8 mouse cellular contexts compared by ENCODE assay signal in genomic region chr9:113719063-113719462, GRCm38 (mm10). TPM values are rescaled to one million over a fixed set of nuclear protein-coding genes. Genes with fewer than 3 reads are reported as not detected.
DNase-seq lines count a peak whose midpoint lies in the region; ATAC-seq and TF ChIP-seq lines count a peak whose summit lies in the region.

No protein-coding gene starts in this region.

- TF ChIP-seq POLR2A in bone marrow, adult 2 months (IDR thresholded peaks at IDR 0.05; ENCODE audit: borderline replicate concordance, control insufficient read depth, low read depth, low read length) = no peak

- ATAC-seq in limb, embryonic 11.5 days (ENCODE audit: insufficient number of reproducible peaks, low FRiP score, low TSS enrichment, low read depth) = no peak
- ATAC-seq in hindbrain, postnatal 0 days = peak; percentile 74; the same call in 1 of the 2 replicates
- ATAC-seq in megakaryocyte, adult 5-6 weeks (ENCODE audit: poor library complexity, severe bottlenecking) = peak; percentile 74

- no peaks in the 10 kb centered on the region for H3K4me1 ChIP-seq in limb, embryonic 11.5 days (ENCODE audit: control insufficient read depth, insufficient read depth, low read length)
- H3K4me1 ChIP-seq in limb, embryonic 10.5 days = no peaks in the 10 kb centered on the region
- H3K4me1 ChIP-seq in bone marrow, adult 2 months (ENCODE audit: control insufficient read depth, insufficient read depth, low read length) = no peaks in the 10 kb centered on the region; the same call in 1 of the 2 replicates
- no peaks in the 10 kb centered on the region for H3K4me1 ChIP-seq in hindbrain, postnatal 0 days (ENCODE audit: insufficient read depth, low read length)

- no peak overlapping the region for H3K27ac ChIP-seq in limb, embryonic 11.5 days (replicated peaks; ENCODE audit: low read depth, low read length)
- H3K27ac ChIP-seq in limb, embryonic 10.5 days = no peak overlapping the region
- H3K27ac ChIP-seq in bone marrow, adult 2 months (ENCODE audit: control insufficient read depth, insufficient read depth, low read depth, low read length, poor library complexity) = no peak overlapping the region
- H3K27ac ChIP-seq in hindbrain, postnatal 0 days = peak overlapping the region; percentile 21; the same call in 1 of the 2 replicates

- H3K9ac ChIP-seq in limb, embryonic 11.5 days (ENCODE audit: low read length) = no peak overlapping the region
- H3K9ac ChIP-seq in hindbrain, postnatal 0 days (replicated peaks; ENCODE audit: low read length) = no peak overlapping the region

- H3K4me2 ChIP-seq in limb, embryonic 11.5 days (ENCODE audit: low read depth, severe bottlenecking) = no peak overlapping the region
- no peak overlapping the region for H3K4me2 ChIP-seq in hindbrain, postnatal 0 days (ENCODE audit: low read depth, low read length)

- H3K36me3 ChIP-seq in limb, embryonic 11.5 days (ENCODE audit: control insufficient read depth, insufficient read depth, low read length) = no peaks in the 10 kb centered on the region
- no peaks in the 10 kb centered on the region for H3K36me3 ChIP-seq in limb, embryonic 10.5 days
- H3K36me3 ChIP-seq in hindbrain, postnatal 0 days (ENCODE audit: insufficient read depth, low read length) = no peaks in the 10 kb centered on the region

- H3K27me3 ChIP-seq in limb, embryonic 11.5 days (ENCODE audit: control insufficient read depth, insufficient read depth, low read length) = no peaks in the 10 kb centered on the region
- no peaks in the 10 kb centered on the region for H3K27me3 ChIP-seq in limb, embryonic 10.5 days (ENCODE audit: low read depth, poor library complexity, severe bottlenecking)
- H3K27me3 ChIP-seq in hindbrain, postnatal 0 days (ENCODE audit: insufficient read depth, low read length) = no peaks in the 10 kb centered on the region

- no peak overlapping the region for H3K4me3 ChIP-seq in limb, embryonic 11.5 days (ENCODE audit: low read depth, low read length)
- no peak overlapping the region for H3K4me3 ChIP-seq in limb, embryonic 10.5 days
- no peak overlapping the region for H3K4me3 ChIP-seq in bone marrow, adult 2 months (replicated peaks; ENCODE audit: control insufficient read depth, low read depth, low read length)
- H3K4me3 ChIP-seq in hindbrain, postnatal 0 days (ENCODE audit: low read length) = no peak overlapping the region

- peak; percentile 44 for TF ChIP-seq CTCF in bone marrow, adult 2 months (IDR thresholded peaks at IDR 0.05; ENCODE audit: control insufficient read depth, insufficient read depth, low read length)
- peak; percentile 71 for TF ChIP-seq CTCF in hindbrain, postnatal 0 days (IDR thresholded peaks at IDR 0.05; ENCODE audit: low read depth)

- H3K9me3 ChIP-seq in limb, embryonic 11.5 days (ENCODE audit: control insufficient read depth, low read length) = no peaks in the 10 kb centered on the region
- H3K9me3 ChIP-seq in limb, embryonic 10.5 days (replicated peaks) = no peaks in the 10 kb centered on the region
- H3K9me3 ChIP-seq in hindbrain, postnatal 0 days (ENCODE audit: low read length) = no peaks in the 10 kb centered on the region

- DNase-seq in adrenal gland, adult (ENCODE audit: inconsistent age in 2 of 2, low spot score in 1 of 2) = peak; percentile 48 to 79
- no peak for DNase-seq in adrenal gland, postnatal 4 days (ENCODE audit: low spot score in 2 of 2)
- peak; percentile 36 for DNase-seq in limb, embryonic 11.5 days (ENCODE audit: low spot score)
- DNase-seq in limb, embryonic 10.5 days (ENCODE audit: low spot score) = no peak
- DNase-seq in hindbrain, postnatal 0 days (ENCODE audit: low spot score) = peak; percentile 55
- DNase-seq in urinary bladder, postnatal 4 days (ENCODE audit: low spot score in 2 of 2) = no peak

- WGBS in limb, embryonic 11.5 days = 47% methylated on average over 5 of the region's 5 CpGs
- 47% methylated on average over 5 of the region's 5 CpGs for WGBS in limb, embryonic 10.5 days
- WGBS in bone marrow, adult 2 months = 58% methylated on average over 5 of the region's 5 CpGs
- 29% methylated on average over 5 of the region's 5 CpGs for WGBS in hindbrain, postnatal 0 days

RNA-seq across cellular contexts. Expression of gene Pdcd6ip, which starts 11.0 kb away (rescaled TPM):
- total RNA-seq in adrenal gland, postnatal 4 days (2021) = 100 to 1,000 TPM; 126 to 142 TPM
- 55.6 and 56.2 TPM in 2 replicates for polyA plus RNA-seq in limb, embryonic 11.5 days (2014; fragmentation: Nextera tagmentation; extraction: Ambion mirVana)
- 58.8 and 59.2 TPM in 2 replicates for polyA plus RNA-seq in limb, embryonic 10.5 days (2016; fragmentation: Nextera tagmentation; extraction: Ambion mirVana)
- 25.0 and 26.6 TPM in 2 replicates for polyA plus RNA-seq in bone marrow, adult 2 months (2011; ENCODE audit: insufficient read depth, insufficient read length, low replicate concordance, missing spikeins)
- 21.2 and 33.0 TPM in 2 replicates for total RNA-seq in hindbrain, postnatal 0 days (2014; rRNA removed)
- polyA plus RNA-seq in hindbrain, postnatal 0 days (2015; fragmentation: Nextera tagmentation; extraction: Ambion mirVana) = 28.7 and 30.6 TPM in 2 replicates
- total RNA-seq in megakaryocyte, adult 5-6 weeks (2015) = 152 and 166 TPM in 2 replicates
- 114 and 129 TPM in 2 replicates for total RNA-seq in megakaryocyte, adult 5-6 weeks (2017)

RNA-seq across cellular contexts. Expression of gene Clasp2, which starts 22.2 kb away (rescaled TPM):
- 10 to 100 TPM; 95.4 TPM for total RNA-seq in adrenal gland, postnatal 4 days (2021)
- 29.6 and 34.5 TPM in 2 replicates for polyA plus RNA-seq in limb, embryonic 11.5 days (2014; fragmentation: Nextera tagmentation; extraction: Ambion mirVana)
- 29.5 and 31.7 TPM in 2 replicates for polyA plus RNA-seq in limb, embryonic 10.5 days (2016; fragmentation: Nextera tagmentation; extraction: Ambion mirVana)
- 12.5 and 16.8 TPM in 2 replicates for polyA plus RNA-seq in bone marrow, adult 2 months (2011; ENCODE audit: insufficient read depth, insufficient read length, low replicate concordance, missing spikeins)
- total RNA-seq in hindbrain, postnatal 0 days (2014; rRNA removed) = 242 and 250 TPM in 2 replicates
- polyA plus RNA-seq in hindbrain, postnatal 0 days (2015; fragmentation: Nextera tagmentation; extraction: Ambion mirVana) = 107 and 108 TPM in 2 replicates
- 32.2 and 36.0 TPM in 2 replicates for total RNA-seq in megakaryocyte, adult 5-6 weeks (2015)
- total RNA-seq in megakaryocyte, adult 5-6 weeks (2017) = 32.2 and 35.8 TPM in 2 replicates

Comparison
In these comparisons a context has a peak if more than half of its experiments do, and no peak if none do; other contexts are left out.
1. DNase-seq: peak in adrenal gland, adult (2 of 2), limb, embryonic 11.5 days (single experiment) and hindbrain, postnatal 0 days (single experiment); none in adrenal gland, postnatal 4 days (0 of 2), limb, embryonic 10.5 days (single experiment) and urinary bladder, postnatal 4 days (0 of 2).